Mouse (Mus musculus) neural tube, embryonic 15.5 days (tissue): ENCODE measurements at regions not wholly inside any gene's neighbourhood (a gene's known extent, or its start where the extent isn't known, plus 50 kb on each side); places are given as distances from the start of the nearest gene placed in this dataset.

Source experiments
- ATAC-seq: fragments of 200-750 bp; cut with Nextera tagmentation; 2 replicates; pipeline ENCODE4 v1.8.0; 2017; ENCODE audit warnings: mild to moderate bottlenecking, moderate TSS enrichment, moderate library complexity; ENCODE audit not compliant: low FRiP score
- H3K27ac ChIP-seq: fragments of 300-500 bp; sonication (generic); replicated peaks from 2 replicates; pipeline ENCODE4 v1.5.1; 2015; ENCODE audit warnings: mild to moderate bottlenecking, inconsistent platforms
- H3K27me3 ChIP-seq: fragments of 300-500 bp; sonication (generic); replicated peaks from 2 replicates; pipeline ENCODE4 v1.6.1; 2015; ENCODE audit warnings: inconsistent platforms
- H3K36me3 ChIP-seq: fragments of 300-500 bp; sonication (generic); 2 replicates; pipeline ENCODE4 v1.6.1; 2015; ENCODE audit warnings: inconsistent platforms
- H3K4me1 ChIP-seq: fragments of 300-500 bp; sonication (generic); 2 replicates; pipeline ENCODE4 v1.6.1; 2015; ENCODE audit warnings: inconsistent platforms
- H3K4me2 ChIP-seq: fragments of 300-500 bp; sonication (generic); 2 replicates; pipeline ENCODE4 v1.6.1; 2015; ENCODE audit warnings: inconsistent platforms, mild to moderate bottlenecking, moderate library complexity
- H3K4me3 ChIP-seq: fragments of 300-500 bp; sonication (generic); replicated peaks from 2 replicates; pipeline ENCODE4 v1.5.1; 2015; ENCODE audit warnings: mild to moderate bottlenecking, inconsistent platforms
- H3K9ac ChIP-seq: fragments of 300-500 bp; sonication (generic); replicated peaks from 2 replicates; pipeline ENCODE4 v1.6.1; 2015; ENCODE audit warnings: mild to moderate bottlenecking, inconsistent platforms
- H3K9me3 ChIP-seq: fragments of 300-500 bp; sonication (generic); replicated peaks from 2 replicates; pipeline ENCODE4 v1.6.1; 2016; ENCODE audit warnings: inconsistent platforms
- WGBS: fragments of 180-500 bp; shearing (Covaris S2); methylation state at CpG from one replicate; pipeline ENCODE4 v1.1.7; 2015; ENCODE audit warnings: mixed read lengths; 5-methylcytosine and 5-hydroxymethylcytosine counted together

GRCm38 (mm10) chr9:51379589-51379988 is 50.9 kb upstream of the 1810046K07Rik start:
- Histone ChIP-seq H3K27me3 (no peaks in the 10 kb centered on the region), H3K9me3 (no peaks in the 10 kb centered on the region), H3K4me1 (no peaks in the 10 kb centered on the region), H3K4me3 (no peak overlapping the region), H3K4me2 (no peak overlapping the region), H3K9ac (no peak overlapping the region), H3K36me3 (no peaks in the 10 kb centered on the region), H3K27ac (no peak overlapping the region)
- 56% methylated on average over 6 of the region's 6 CpGs for WGBS
- no peak for ATAC-seq

GRCm38 (mm10) chr9:51393921-51394320 is 65.2 kb upstream of the 1810046K07Rik start:
- Histone ChIP-seq H3K4me2 (no peak overlapping the region), H3K4me3 (no peak overlapping the region), H3K9me3 (no peaks in the 10 kb centered on the region), H3K27me3 (no peaks in the 10 kb centered on the region), H3K4me1 (peaks cover 3% of the 10 kb centered on the region; the same call in 1 of the 2 replicates), H3K27ac (no peak overlapping the region), H3K9ac (no peak overlapping the region), H3K36me3 (no peaks in the 10 kb centered on the region)
- ATAC-seq, result no peak
- 91% methylated on average over 2 of the region's 2 CpGs for WGBS

- no peaks in the 10 kb centered on the region for H3K9me3 ChIP-seq
- H3K4me2 ChIP-seq, result no peak overlapping the region
- no peak overlapping the region for H3K27ac ChIP-seq
These were observed 65.7 kb upstream of the 1810046K07Rik start for GRCm38 (mm10) chr9:51394372-51394771.

GRCm38 (mm10) chr9:51396801-51397200 is 68.1 kb upstream of the 1810046K07Rik start:
- H3K27ac ChIP-seq, result no peak overlapping the region
- H3K4me1 ChIP-seq, result peaks cover 3% of the 10 kb centered on the region; the same call in 1 of the 2 replicates
- H3K36me3 ChIP-seq, result no peaks in the 10 kb centered on the region
- no peak overlapping the region for H3K4me2 ChIP-seq
- WGBS, result 92% methylated on average over 3 of the region's 3 CpGs
- no peak for ATAC-seq
- no peaks in the 10 kb centered on the region for H3K27me3 ChIP-seq
- H3K9me3 ChIP-seq, result no peaks in the 10 kb centered on the region
- no peak overlapping the region for H3K4me3 ChIP-seq
- H3K9ac ChIP-seq, result no peak overlapping the region

More at GRCm38 (mm10) chr9:51394372-51394771, 65.7 kb upstream of the 1810046K07Rik start:
- no peak overlapping the region for H3K4me3 ChIP-seq
- no peaks in the 10 kb centered on the region for H3K36me3 ChIP-seq
- 51% methylated on average over 9 of the region's 9 CpGs for WGBS
- H3K27me3 ChIP-seq, result no peaks in the 10 kb centered on the region
- H3K9ac ChIP-seq, result no peak overlapping the region
- ATAC-seq, result no peak
- peaks cover 3% of the 10 kb centered on the region; the same call in 1 of the 2 replicates for H3K4me1 ChIP-seq

GRCm38 (mm10) chr9:51397589-51398220 is 69.0 kb upstream of the 1810046K07Rik start:
- Histone ChIP-seq H3K27me3 (no peaks in the 10 kb centered on the region), H3K4me3 (no peak overlapping the region), H3K4me2 (no peak overlapping the region), H3K9ac (no peak overlapping the region), H3K4me1 (peaks cover 3% of the 10 kb centered on the region; the same call in 1 of the 2 replicates), H3K36me3 (no peaks in the 10 kb centered on the region), H3K9me3 (no peaks in the 10 kb centered on the region), H3K27ac (no peak overlapping the region)
- no peak for ATAC-seq
- 5% methylated on average over 1 of the region's 1 CpGs for WGBS

- WGBS, result 72% methylated on average over 4 of the region's 4 CpGs
- H3K9ac ChIP-seq, result no peak overlapping the region
These were observed 70.2 kb upstream of the 1810046K07Rik start for GRCm38 (mm10) chr9:51398886-51399285.

GRCm38 (mm10) chr9:51399356-51399755 is 70.6 kb upstream of the 1810046K07Rik start:
- H3K27me3 ChIP-seq, result no peaks in the 10 kb centered on the region
- H3K4me3 ChIP-seq, result no peak overlapping the region
- 61% methylated on average over 4 of the region's 4 CpGs for WGBS
- ATAC-seq, result no peak
- H3K4me1 ChIP-seq, result peaks cover 3% of the 10 kb centered on the region; the same call in 1 of the 2 replicates
- H3K36me3 ChIP-seq, result no peaks in the 10 kb centered on the region
- no peak overlapping the region for H3K9ac ChIP-seq
- H3K27ac ChIP-seq, result no peak overlapping the region
- no peak overlapping the region for H3K4me2 ChIP-seq
- no peaks in the 10 kb centered on the region for H3K9me3 ChIP-seq

More at GRCm38 (mm10) chr9:51398886-51399285, 70.2 kb upstream of the 1810046K07Rik start:
- Histone ChIP-seq H3K27ac (no peak overlapping the region), H3K9me3 (no peaks in the 10 kb centered on the region), H3K4me1 (peaks cover 3% of the 10 kb centered on the region; the same call in 1 of the 2 replicates), H3K27me3 (no peaks in the 10 kb centered on the region), H3K36me3 (no peaks in the 10 kb centered on the region), H3K4me3 (no peak overlapping the region), H3K4me2 (no peak overlapping the region)
- no peak for ATAC-seq

GRCm38 (mm10) chr9:51401779-51402178 is 73.1 kb upstream of the 1810046K07Rik start:
- no peak overlapping the region for H3K4me3 ChIP-seq
- no peak overlapping the region for H3K27ac ChIP-seq
- H3K9ac ChIP-seq, result no peak overlapping the region
- H3K36me3 ChIP-seq, result no peaks in the 10 kb centered on the region
- H3K4me2 ChIP-seq, result no peak overlapping the region
- no peak for ATAC-seq
- no peaks in the 10 kb centered on the region for H3K4me1 ChIP-seq
- H3K27me3 ChIP-seq, result no peaks in the 10 kb centered on the region
- no peaks in the 10 kb centered on the region for H3K9me3 ChIP-seq
- WGBS, result 87% methylated on average over 3 of the region's 3 CpGs

- no peak for ATAC-seq
- Histone ChIP-seq H3K36me3 (no peaks in the 10 kb centered on the region), H3K9ac (no peak overlapping the region), H3K27me3 (no peaks in the 10 kb centered on the region), H3K9me3 (no peaks in the 10 kb centered on the region), H3K27ac (no peak overlapping the region), H3K4me2 (no peak overlapping the region), H3K4me3 (no peak overlapping the region), H3K4me1 (no peaks in the 10 kb centered on the region)
- 85% methylated on average over 1 of the region's 1 CpGs for WGBS
These were observed 79.3 kb upstream of the 1810046K07Rik start for GRCm38 (mm10) chr9:51407978-51408377.

GRCm38 (mm10) chr9:51418923-51419482 is 90.3 kb upstream of the 1810046K07Rik start:
- Histone ChIP-seq H3K27ac (no peak overlapping the region), H3K36me3 (no peaks in the 10 kb centered on the region), H3K27me3 (no peaks in the 10 kb centered on the region), H3K9ac (no peak overlapping the region), H3K4me1 (peaks cover 9% of the 10 kb centered on the region; the same call in 1 of the 2 replicates), H3K9me3 (no peaks in the 10 kb centered on the region), H3K4me3 (no peak overlapping the region), H3K4me2 (no peak overlapping the region)
- no peak for ATAC-seq
- 83% methylated on average over 5 of the region's 5 CpGs for WGBS

- ATAC-seq, result no peak
- Histone ChIP-seq H3K4me1 (peaks cover 9% of the 10 kb centered on the region; the same call in 1 of the 2 replicates), H3K9ac (no peak overlapping the region), H3K9me3 (no peaks in the 10 kb centered on the region), H3K4me2 (no peak overlapping the region), H3K4me3 (no peak overlapping the region), H3K36me3 (no peaks in the 10 kb centered on the region), H3K27me3 (no peaks in the 10 kb centered on the region), H3K27ac (no peak overlapping the region)
- WGBS, result 42% methylated on average over 3 of the region's 3 CpGs
These were observed 93.8 kb upstream of the 1810046K07Rik start for GRCm38 (mm10) chr9:51422553-51422952.

GRCm38 (mm10) chr9:51423341-51423740 is 94.6 kb upstream of the 1810046K07Rik start:
- Histone ChIP-seq H3K4me2 (no peak overlapping the region), H3K36me3 (no peaks in the 10 kb centered on the region), H3K4me1 (peaks cover 9% of the 10 kb centered on the region; the same call in 1 of the 2 replicates), H3K4me3 (no peak overlapping the region), H3K9ac (no peak overlapping the region), H3K27me3 (no peaks in the 10 kb centered on the region), H3K9me3 (no peaks in the 10 kb centered on the region), H3K27ac (no peak overlapping the region)
- no peak for ATAC-seq
- 62% methylated on average over 4 of the region's 4 CpGs for WGBS
